Mouse (Mus musculus): ENCODE data around the gene Psmc1.

DNA sequence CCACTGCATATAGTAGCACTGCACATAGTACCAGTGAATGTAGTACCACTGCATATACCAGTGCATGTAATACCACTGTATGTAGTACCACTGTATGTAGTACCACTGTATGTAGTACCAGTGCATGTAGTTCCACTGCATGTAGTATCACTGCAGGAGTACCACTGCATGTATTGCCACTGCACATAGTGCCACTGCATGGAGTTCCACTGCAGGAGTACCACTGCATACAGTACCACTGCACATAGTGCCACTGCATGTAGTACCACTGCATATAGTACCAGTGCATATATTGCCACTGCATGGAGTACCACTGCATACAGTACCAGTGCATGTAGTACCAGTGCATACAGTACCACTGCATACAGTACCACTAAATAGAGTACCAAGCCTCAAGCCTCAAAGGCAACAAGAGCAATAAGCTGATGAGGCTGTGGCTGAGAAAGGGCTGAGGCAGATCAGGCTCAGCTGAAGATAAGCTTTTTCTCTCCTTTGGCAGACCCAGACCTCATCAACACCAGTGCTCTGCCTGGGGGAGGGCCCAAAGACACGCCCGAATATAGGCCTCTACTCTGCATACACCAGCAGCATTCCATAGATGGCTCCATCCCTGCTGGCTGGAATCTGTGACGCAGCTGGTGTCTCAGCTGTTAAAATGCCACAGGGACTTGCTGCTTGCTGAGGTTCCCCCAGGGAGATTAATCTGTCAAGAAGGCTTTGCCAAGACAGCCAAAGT is 9.8 kb upstream of the Psmc1 start:
- no peak for TF ChIP-seq CTCF (IDR thresholded peaks at IDR 0.05)
- no peak for TF ChIP-seq EP300 (IDR thresholded peaks at IDR 0.05)
